In genomic region chr17:34646906-34647787, GRCm38 (mm10) we compare ENCODE assay signal across 7 mouse cellular contexts. TPM values are rescaled to one million over a fixed set of nuclear protein-coding genes. Genes with fewer than 3 reads are reported as not detected.
DNase-seq lines count a peak whose midpoint lies in the region; ATAC-seq and TF ChIP-seq lines count a peak whose summit lies in the region.

Gene Atf6b, plus strand, starts transcription at chr17:34647146.

- intact Hi-C loops in left cerebral cortex, postnatal 4 days (cut with DNase I), result no loop called here

- H3K4me1 ChIP-seq in embryonic facial prominence, embryonic 10.5 days, result peaks cover 39% of the 10 kb centered on the region
- 0 out of 2 replicates have a peak, but pooled peaks cover 4% of the 10 kb centered on the region for H3K4me1 ChIP-seq in intestine, postnatal 0 days (replicated peaks; ENCODE audit: control insufficient read depth, insufficient read depth, low read length)
- H3K4me1 ChIP-seq in midbrain, embryonic 12.5 days, result peaks cover 36% of the 10 kb centered on the region
- H3K4me1 ChIP-seq in small intestine, adult 2 months (ENCODE audit: control insufficient read depth, insufficient read depth, insufficient read length, low read length), result peaks cover 8% of the 10 kb centered on the region

- H3K9ac ChIP-seq in intestine, postnatal 0 days (ENCODE audit: low read depth, low read length), result peak within 1 kb of the TSS; percentile 81
- peak within 1 kb of the TSS; percentile 94 for H3K9ac ChIP-seq in midbrain, embryonic 12.5 days (replicated peaks)

- peak; percentile 95 for DNase-seq in adrenal gland, postnatal 10 days
- DNase-seq in embryonic facial prominence, embryonic 10.5 days (ENCODE audit: low spot score), result peak; percentile 96
- DNase-seq in gonadal fat pad, adult 2 months (ENCODE audit: low read depth), result peak; percentile 83
- peak; percentile 97 for DNase-seq in left cerebral cortex, postnatal 4 days

- peak within 1 kb of the TSS; percentile 92 for H3K4me2 ChIP-seq in intestine, postnatal 0 days (replicated peaks; ENCODE audit: low read depth)
- peak within 1 kb of the TSS; percentile 84 for H3K4me2 ChIP-seq in midbrain, embryonic 12.5 days (replicated peaks)

- no peaks in the 10 kb centered on the region for H3K9me3 ChIP-seq in embryonic facial prominence, embryonic 10.5 days
- H3K9me3 ChIP-seq in intestine, postnatal 0 days (ENCODE audit: control insufficient read depth), result no peaks in the 10 kb centered on the region
- H3K9me3 ChIP-seq in midbrain, embryonic 12.5 days, result no peaks in the 10 kb centered on the region

- no peaks in the 10 kb centered on the region for H3K27me3 ChIP-seq in embryonic facial prominence, embryonic 10.5 days (replicated peaks; ENCODE audit: low read depth, poor library complexity, severe bottlenecking)
- H3K27me3 ChIP-seq in intestine, postnatal 0 days (replicated peaks; ENCODE audit: control insufficient read depth, insufficient read depth, low read length), result no peaks in the 10 kb centered on the region
- no peaks in the 10 kb centered on the region for H3K27me3 ChIP-seq in midbrain, embryonic 12.5 days
- H3K27me3 ChIP-seq in small intestine, adult 2 months (ENCODE audit: control insufficient read depth, insufficient read depth, low read length), result no peaks in the 10 kb centered on the region

- peak; percentile 70; the same call in 1 of the 2 replicates for TF ChIP-seq POLR2A in small intestine, adult 2 months (IDR thresholded peaks at IDR 0.05; ENCODE audit: low read depth, low read length)

- no peak for TF ChIP-seq CTCF in intestine, postnatal 0 days (IDR thresholded peaks at IDR 0.05; ENCODE audit: low read depth)
- TF ChIP-seq CTCF in small intestine, adult 2 months (IDR thresholded peaks at IDR 0.05; ENCODE audit: extremely low read depth, insufficient read length, insufficient replicate concordance, low read depth, low read length), result no peak

- peak within 1 kb of the TSS; percentile 99 for H3K4me3 ChIP-seq in embryonic facial prominence, embryonic 10.5 days
- peak within 1 kb of the TSS; percentile 97 for H3K4me3 ChIP-seq in intestine, postnatal 0 days (ENCODE audit: low read depth, low read length)
- H3K4me3 ChIP-seq in midbrain, embryonic 12.5 days, result peak within 1 kb of the TSS; percentile 97
- H3K4me3 ChIP-seq in small intestine, adult 2 months (ENCODE audit: low read depth, low read length), result peak within 1 kb of the TSS; percentile 88

- peak within 1 kb of the TSS; percentile 95 for H3K27ac ChIP-seq in embryonic facial prominence, embryonic 10.5 days (replicated peaks)
- H3K27ac ChIP-seq in intestine, postnatal 0 days (ENCODE audit: low read depth, low read length), result peak within 1 kb of the TSS; percentile 47; the same call in 1 of the 2 replicates
- peak within 1 kb of the TSS; percentile 80 for H3K27ac ChIP-seq in midbrain, embryonic 12.5 days (replicated peaks)
- H3K27ac ChIP-seq in small intestine, adult 2 months (ENCODE audit: insufficient read depth, low read depth, low read length), result no peak within 1 kb of the TSS; the same call in 1 of the 2 replicates

- peak; percentile 97 for ATAC-seq in intestine, postnatal 0 days
- peak; percentile 96 for ATAC-seq in midbrain, embryonic 12.5 days (ENCODE audit: low FRiP score, low read depth)

- peaks cover 46% of the 10 kb centered on the region for H3K36me3 ChIP-seq in embryonic facial prominence, embryonic 10.5 days (replicated peaks)
- H3K36me3 ChIP-seq in intestine, postnatal 0 days (ENCODE audit: control insufficient read depth, insufficient read depth), result peaks cover 16% of the 10 kb centered on the region
- H3K36me3 ChIP-seq in midbrain, embryonic 12.5 days, result peaks cover 34% of the 10 kb centered on the region
- H3K36me3 ChIP-seq in small intestine, adult 2 months (ENCODE audit: control insufficient read depth, insufficient read depth, low read length), result peaks cover 18% of the 10 kb centered on the region

- WGBS in embryonic facial prominence, embryonic 10.5 days, result 1% methylated on average over 66 of the region's 66 CpGs
- WGBS in intestine, postnatal 0 days, result under 1% methylated on average over 65 of the region's 66 CpGs
- 1% methylated on average over 66 of the region's 66 CpGs for WGBS in midbrain, embryonic 12.5 days
- WGBS in small intestine, adult 2 months, result under 1% methylated on average over 65 of the region's 66 CpGs

RNA-seq across cellular contexts. Expression of gene Atf6b, which starts in this region (rescaled TPM):
- total RNA-seq in adrenal gland, postnatal 10 days (2021), result 10 to 100 TPM; 37.8 to 40.1 TPM
- polyA plus RNA-seq in embryonic facial prominence, embryonic 10.5 days (2016; fragmentation: Nextera tagmentation; extraction: Ambion mirVana), result 103 and 104 TPM in 2 replicates
- polyA plus RNA-seq in gonadal fat pad, adult 2 months (2012; rRNA removed), result 87.4 and 87.8 TPM in 2 replicates
- polyA plus RNA-seq in intestine, postnatal 0 days (2015; fragmentation: Nextera tagmentation; extraction: Ambion mirVana), result 22.9 and 23.1 TPM in 2 replicates
- 10 to 100 TPM; 72.8 to 75.4 TPM for total RNA-seq in left cerebral cortex, postnatal 4 days (2021)
- 116 and 121 TPM in 2 replicates for polyA plus RNA-seq in midbrain, embryonic 12.5 days (2016; fragmentation: Nextera tagmentation; extraction: Ambion mirVana)
- polyA plus RNA-seq in small intestine, adult 2 months (2012; rRNA removed), result 26.6 and 48.0 TPM in 2 replicates
